Mouse (Mus musculus): ENCODE results near the gene Depdc7.

DNA sequence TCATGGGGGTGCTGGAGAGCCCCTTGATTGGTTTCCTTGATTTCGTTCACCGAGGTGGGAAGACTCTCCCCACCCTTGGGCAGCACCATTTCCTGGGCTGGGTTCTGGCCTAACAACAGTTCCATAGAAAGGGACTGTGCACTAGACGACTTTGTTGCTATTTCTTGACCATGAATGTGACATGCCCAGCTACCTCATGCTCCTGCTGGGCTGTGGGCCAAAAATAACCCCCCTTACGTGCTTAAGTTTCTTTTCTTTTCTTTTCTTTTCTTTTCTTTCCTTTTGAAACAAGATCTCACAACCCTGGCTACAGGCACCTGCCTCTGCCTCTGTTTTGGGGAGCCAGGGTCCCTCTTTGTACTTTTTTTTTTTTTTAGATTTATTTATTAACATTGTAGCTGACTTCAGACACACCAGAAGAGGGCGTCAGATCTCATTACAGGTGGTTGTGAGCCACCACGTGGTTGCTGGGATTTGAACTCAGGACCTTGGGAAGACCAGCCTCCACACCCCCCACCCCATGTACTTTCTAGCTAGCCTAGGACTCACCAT, 32.8 kb downstream of the Depdc7 start:
- TF ChIP-seq HCFC1 (IDR thresholded peaks at IDR 0.05; ENCODE audit: borderline replicate concordance, insufficient read depth, low read length) (no peak), ZC3H11A (IDR thresholded peaks at IDR 0.05; ENCODE audit: borderline replicate concordance, low read depth, low read length) (no peak)

Measured in ES-E14 (cell line).